Mouse (Mus musculus) adipocyte (in vitro differentiated cells): Measurements from ENCODE around the gene Otulin.

Experiments used
- DNase-seq: peaks from one replicate; pipeline ENCODE4 v3.0.0-alpha.2; 2016; ENCODE audit warnings: low spot score

Otulin gene

GRCm38 (mm10) chr15:27656626-27657025 is 26.1 kb upstream of the Otulin start:
- DNase-seq: no peak

- DNase-seq: peak; percentile 61
These were observed 24.5 kb upstream of the Otulin start for GRCm38 (mm10) chr15:27655015-27655414.

- peak; percentile 70 for DNase-seq
These were observed 17.2 kb upstream of the Otulin start for GRCm38 (mm10) chr15:27647686-27648085.

GRCm38 (mm10) chr15:27646665-27647064 is 16.2 kb upstream of the Otulin start:
- no peak for DNase-seq

- DNase-seq: no peak
These were observed 14.8 kb upstream of the Otulin start for GRCm38 (mm10) chr15:27645250-27645649.

- DNase-seq: peak; percentile 63
These were observed 12.4 kb upstream of the Otulin start for GRCm38 (mm10) chr15:27642895-27643294.

GRCm38 (mm10) chr15:27641171-27641570 is 10.7 kb upstream of the Otulin start:
- DNase-seq: no peak

- no peak for DNase-seq
These were observed 3.7 kb upstream of the Otulin start for GRCm38 (mm10) chr15:27633941-27634900.

GRCm38 (mm10) chr15:27629800-27630600 is 493 bp downstream of the Otulin start:
- peak; percentile 30 for DNase-seq

- DNase-seq: no peak
These were observed 1.4 kb downstream of the Otulin start for GRCm38 (mm10) chr15:27629046-27629445.

- no peak for DNase-seq
These were observed 2.7 kb downstream of the Otulin start for GRCm38 (mm10) chr15:27627794-27628193.

- DNase-seq: no peak
These were observed 4.2 kb downstream of the Otulin start for GRCm38 (mm10) chr15:27626314-27626713.

GRCm38 (mm10) chr15:27625890-27626255 is 4.6 kb downstream of the Otulin start:
- no peak for DNase-seq

GRCm38 (mm10) chr15:27625014-27625889 is 5.2 kb downstream of the Otulin start:
- no peak for DNase-seq

GRCm38 (mm10) chr15:27623286-27623685 is 7.2 kb downstream of the Otulin start:
- no peak for DNase-seq

- no peak for DNase-seq
These were observed 9.9 kb downstream of the Otulin start for GRCm38 (mm10) chr15:27620475-27621185.

GRCm38 (mm10) chr15:27619683-27620082 is 10.8 kb downstream of the Otulin start:
- DNase-seq: no peak

- DNase-seq: no peak
These were observed 11.5 kb downstream of the Otulin start for GRCm38 (mm10) chr15:27618778-27619533.

- DNase-seq: no peak
These were observed 13.3 kb downstream of the Otulin start for GRCm38 (mm10) chr15:27617227-27617626.

- no peak for DNase-seq
These were observed 14.3 kb downstream of the Otulin start for GRCm38 (mm10) chr15:27616159-27616558.
